Mouse (Mus musculus) embryonic facial prominence, embryonic 14.5 days (tissue): ENCODE data around the gene Nhlh1. TPM values are rescaled to one million over a fixed set of nuclear protein-coding genes. Genes with fewer than 3 reads are reported as not detected.

Experiments
- ATAC-seq: fragments of 200-750 bp; cut with Nextera tagmentation; 2 replicates; pipeline ENCODE4 v1.8.0; 2017; ENCODE audit warnings: low read depth, moderate number of reproducible peaks, moderate TSS enrichment
- DNase-seq: peaks from one replicate; pipeline ENCODE4 v3.0.0-alpha.2; 2015; ENCODE audit warnings: low spot score
- H3K27ac ChIP-seq: fragments of 300-500 bp; sonication (generic); replicated peaks from 2 replicates; pipeline ENCODE4 v1.5.1; 2014; ENCODE audit warnings: low read depth, mild to moderate bottlenecking, low read length, moderate library complexity
- H3K27me3 ChIP-seq: fragments of 300-500 bp; sonication (generic); replicated peaks from 2 replicates; pipeline ENCODE4 v1.6.1; 2014; ENCODE audit warnings: low read length; ENCODE audit not compliant: control insufficient read depth, insufficient read depth
- H3K36me3 ChIP-seq: fragments of 300-500 bp; sonication (generic); 2 replicates; pipeline ENCODE4 v1.6.1; 2014; ENCODE audit warnings: low read length, mixed read lengths; ENCODE audit not compliant: control insufficient read depth, insufficient read depth
- H3K4me1 ChIP-seq: fragments of 300-500 bp; sonication (generic); 2 replicates; pipeline ENCODE4 v1.6.1; 2014; ENCODE audit warnings: antibody characterized with exemption, low read length; ENCODE audit not compliant: control insufficient read depth, insufficient read depth
- H3K4me2 ChIP-seq: fragments of 300-500 bp; sonication (generic); 2 replicates; pipeline ENCODE4 v1.6.1; 2014; ENCODE audit warnings: low read depth, mild to moderate bottlenecking, low read length, moderate library complexity, mixed read lengths
- H3K4me3 ChIP-seq: fragments of 300-500 bp; sonication (generic); 2 replicates; pipeline ENCODE4 v1.5.1; 2014; ENCODE audit warnings: low read depth, mild to moderate bottlenecking, low read length
- H3K9ac ChIP-seq: fragments of 300-500 bp; sonication (generic); 2 replicates; pipeline ENCODE4 v1.6.1; 2014; ENCODE audit warnings: low read depth, mild to moderate bottlenecking, low read length, moderate library complexity, mixed read lengths
- H3K9me3 ChIP-seq: fragments of 300-500 bp; sonication (generic); 2 replicates; pipeline ENCODE4 v1.6.1; 2016; ENCODE audit warnings: low read length; ENCODE audit not compliant: control insufficient read depth
- WGBS: fragments of 180-500 bp; shearing (Covaris S2); extraction: QIAGEN DNeasy Blood & Tissue Kit; methylation state at CpG from one replicate; pipeline ENCODE4 v1.1.7; 2014; 5-methylcytosine and 5-hydroxymethylcytosine counted together
- polyA plus RNA-seq: library from polyadenylated mRNA; unstranded; fragments of >200 nt; fragmentation: Nextera tagmentation; extraction: Ambion mirVana; gene quantifications from 2 replicates; pipeline ENCODE4 v1.2.1, GENCODE M21; 2014

Gene Nhlh1
- polyA plus RNA-seq, 1 experiment from 2014 or later = 1.9 TPM

GRCm38 (mm10) chr1:172082101-172082898 is 24.9 kb upstream of the Nhlh1 start, which contains the start of the genes Copa and Ncstn:
TSS of gene Copa (plus strand) at chr1:172082529.
TSS of gene Ncstn (minus strand) at chr1:172082795.
- ATAC-seq (peak; percentile 99), DNase-seq (peak; percentile 98)
- H3K27ac ChIP-seq = peak within 1 kb of the TSS; percentile 84

GRCm38 (mm10) chr1:172077981-172078380 is 20.6 kb upstream of the Nhlh1 start:
- Histone ChIP-seq H3K9me3 (no peaks in the 10 kb centered on the region), H3K27ac (no peak overlapping the region), H3K36me3 (peaks cover 70% of the 10 kb centered on the region), H3K4me2 (no peak overlapping the region), H3K4me1 (no peaks in the 10 kb centered on the region), H3K9ac (no peak overlapping the region), H3K27me3 (no peaks in the 10 kb centered on the region), H3K4me3 (no peak overlapping the region)
- DNase-seq (no peak), ATAC-seq (no peak)
- WGBS = 77% methylated on average over 5 of the region's 5 CpGs

More at GRCm38 (mm10) chr1:172082101-172082898, 24.9 kb upstream of the Nhlh1 start, which contains the start of the genes Copa and Ncstn:
- Histone ChIP-seq H3K4me2 (peak within 1 kb of the TSS; percentile 67), H3K4me3 (peak within 1 kb of the TSS; percentile 55), H3K9ac (peak within 1 kb of the TSS; percentile 85), H3K4me1 (peaks cover 13% of the 10 kb centered on the region), H3K36me3 (peaks cover 29% of the 10 kb centered on the region), H3K27me3 (no peaks in the 10 kb centered on the region), H3K9me3 (no peaks in the 10 kb centered on the region)
- under 1% methylated on average over 32 of the region's 40 CpGs for WGBS

DNA sequence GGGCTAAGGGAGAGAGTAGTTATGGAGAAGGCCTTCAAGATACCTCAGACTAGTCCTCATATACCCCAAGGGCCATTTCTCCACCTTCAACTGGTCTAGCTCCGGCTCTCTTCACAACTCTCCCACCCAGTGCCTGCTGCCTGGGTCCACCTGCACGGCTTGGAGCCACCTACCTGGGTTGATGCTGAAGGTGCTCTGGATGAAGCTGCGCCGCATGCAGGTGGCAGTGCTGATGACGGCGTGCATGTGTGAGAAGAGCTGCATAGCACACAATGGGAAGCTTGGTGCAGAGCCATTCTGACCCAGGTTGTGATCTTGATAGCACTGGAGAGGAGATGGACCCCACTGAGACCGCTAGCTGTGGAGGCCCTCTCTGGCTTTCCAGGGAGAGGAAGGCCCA is 15.2 kb upstream of the Nhlh1 start:
- Histone ChIP-seq H3K9me3 (no peaks in the 10 kb centered on the region), H3K4me3 (no peak overlapping the region), H3K27me3 (no peaks in the 10 kb centered on the region), H3K4me2 (no peak overlapping the region), H3K27ac (no peak overlapping the region), H3K4me1 (no peaks in the 10 kb centered on the region), H3K36me3 (peaks cover 95% of the 10 kb centered on the region), H3K9ac (no peak overlapping the region)
- ATAC-seq (no peak), DNase-seq (no peak)
- WGBS = 94% methylated on average over 7 of the region's 7 CpGs

- peak; percentile 24 for DNase-seq
- WGBS = 62% methylated on average over 4 of the region's 4 CpGs
These were observed 14.2 kb upstream of the Nhlh1 start for GRCm38 (mm10) chr1:172071556-172071955.

GRCm38 (mm10) chr1:172070227-172070626 is 12.9 kb upstream of the Nhlh1 start:
- H3K9ac ChIP-seq = no peak overlapping the region
- H3K27me3 ChIP-seq = no peaks in the 10 kb centered on the region
- H3K4me2 ChIP-seq = no peak overlapping the region
- DNase-seq (no peak), ATAC-seq (no peak)
- no peak overlapping the region for H3K27ac ChIP-seq
- H3K9me3 ChIP-seq = no peaks in the 10 kb centered on the region
- WGBS = 54% methylated on average over 5 of the region's 6 CpGs
- no peak overlapping the region for H3K4me3 ChIP-seq
- H3K36me3 ChIP-seq = peaks cover 99% of the 10 kb centered on the region
- H3K4me1 ChIP-seq = no peaks in the 10 kb centered on the region

More at GRCm38 (mm10) chr1:172071556-172071955, 14.2 kb upstream of the Nhlh1 start:
- Histone ChIP-seq H3K27me3 (no peaks in the 10 kb centered on the region), H3K4me2 (no peak overlapping the region), H3K36me3 (peaks cover 99% of the 10 kb centered on the region), H3K4me3 (no peak overlapping the region), H3K9ac (no peak overlapping the region), H3K27ac (no peak overlapping the region), H3K9me3 (no peaks in the 10 kb centered on the region), H3K4me1 (no peaks in the 10 kb centered on the region)
- peak; percentile 56; the same call in 1 of the 2 replicates for ATAC-seq

DNA sequence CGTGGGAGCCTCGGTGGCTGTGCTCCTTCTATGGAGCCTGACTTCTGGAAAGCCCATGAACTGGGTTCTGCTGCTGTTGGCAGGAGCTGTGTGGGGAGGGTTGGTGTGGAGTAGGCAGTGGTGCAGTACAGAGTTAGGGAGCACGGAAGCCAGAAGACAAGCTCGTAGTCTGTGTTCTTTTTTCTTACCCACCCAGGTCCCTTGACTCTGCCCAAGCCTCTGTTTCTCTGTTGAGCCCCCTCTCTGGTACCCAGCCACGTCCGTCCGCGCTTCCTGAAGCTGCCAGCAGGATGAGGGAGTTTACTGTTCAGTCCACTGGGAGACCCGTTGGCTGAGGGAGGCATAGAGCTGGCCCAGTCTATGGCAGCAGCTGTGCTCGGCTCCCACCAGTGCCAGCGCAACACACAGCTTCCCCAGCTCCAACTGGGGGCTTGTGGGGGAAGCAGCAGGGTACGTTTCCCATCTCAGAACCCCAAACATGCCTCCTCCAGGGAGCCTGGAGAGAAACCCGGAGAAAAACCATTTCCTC is 7.3 kb upstream of the Nhlh1 start:
- Histone ChIP-seq H3K9me3 (no peaks in the 10 kb centered on the region), H3K4me2 (no peak overlapping the region), H3K9ac (no peak overlapping the region), H3K4me1 (no peaks in the 10 kb centered on the region), H3K4me3 (no peak overlapping the region), H3K36me3 (peaks cover 59% of the 10 kb centered on the region), H3K27me3 (no peaks in the 10 kb centered on the region), H3K27ac (0 out of 2 replicates have a peak overlapping the region, but pooled peaks have one; percentile 3)
- WGBS = 62% methylated on average over 13 of the region's 13 CpGs
- DNase-seq = no peak
- no peak for ATAC-seq

DNA sequence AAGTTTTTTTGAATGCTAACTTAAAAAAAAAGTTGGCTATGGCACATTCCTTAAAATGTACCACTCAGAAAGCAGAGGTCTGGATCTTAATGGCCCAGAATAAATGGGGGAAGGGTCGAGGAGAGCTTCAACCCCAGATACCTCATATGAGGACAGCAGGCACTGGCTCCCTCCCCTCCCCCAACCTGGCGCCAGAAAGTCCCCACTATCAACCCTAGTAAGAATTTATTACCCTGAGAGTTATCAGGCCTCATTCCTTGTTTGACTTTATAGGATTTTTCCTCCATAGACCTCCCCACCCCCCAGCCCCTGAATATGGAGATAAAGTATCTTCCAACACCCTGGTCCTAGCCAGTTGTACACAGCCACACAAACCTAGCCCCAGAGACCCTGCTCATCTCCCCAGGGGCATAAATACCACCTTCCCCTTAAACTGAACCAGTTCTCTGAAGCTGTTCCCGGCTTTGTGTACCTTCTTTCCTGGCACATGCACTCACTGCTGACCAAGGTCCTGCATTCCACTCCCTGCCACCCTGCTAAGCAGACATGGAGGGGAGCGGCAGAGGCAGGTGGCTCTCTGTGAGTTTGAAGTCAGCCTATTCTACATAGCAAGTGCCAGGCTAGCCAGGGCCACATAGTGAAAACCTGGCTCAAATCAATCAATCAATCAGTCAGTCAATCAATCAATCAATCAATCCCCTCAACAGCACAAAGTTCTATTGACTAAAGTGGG is 6.1 kb upstream of the Nhlh1 start:
- ATAC-seq (no peak), DNase-seq (no peak)
- H3K4me3 ChIP-seq = no peak overlapping the region
- H3K9ac ChIP-seq = no peak overlapping the region
- H3K4me1 ChIP-seq = no peaks in the 10 kb centered on the region
- no peak overlapping the region for H3K27ac ChIP-seq
- H3K27me3 ChIP-seq = no peaks in the 10 kb centered on the region
- 60% methylated on average over 4 of the region's 4 CpGs for WGBS
- no peaks in the 10 kb centered on the region for H3K9me3 ChIP-seq
- peaks cover 47% of the 10 kb centered on the region for H3K36me3 ChIP-seq
- H3K4me2 ChIP-seq = no peak overlapping the region

DNA sequence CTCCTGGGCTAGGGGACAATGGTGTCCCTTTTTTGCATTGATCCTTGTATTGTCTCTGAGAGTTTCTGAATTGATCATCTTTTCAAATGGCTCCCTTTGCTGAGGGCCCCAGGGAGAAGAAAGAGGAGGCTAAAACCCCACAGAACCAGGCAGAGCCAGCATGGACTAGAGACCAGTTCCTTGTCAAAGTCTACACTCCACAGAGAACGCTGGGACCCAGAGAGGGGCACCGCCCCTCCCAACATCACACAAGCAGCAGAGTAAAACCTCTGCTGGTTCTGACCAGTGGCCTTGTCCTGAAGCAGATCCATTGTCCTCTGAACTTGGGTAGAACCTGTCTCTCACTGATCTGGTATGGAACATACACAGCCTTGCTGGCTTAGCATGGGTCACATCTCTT is 4.7 kb upstream of the Nhlh1 start:
- DNase-seq = no peak
- H3K4me3 ChIP-seq = no peak overlapping the region
- WGBS = 86% methylated on average over 2 of the region's 2 CpGs

More for the DNA sequence above, 4.7 kb upstream of the Nhlh1 start:
- Histone ChIP-seq H3K27me3 (no peaks in the 10 kb centered on the region), H3K9ac (no peak overlapping the region), H3K4me1 (0 out of 2 replicates have a peak, but pooled peaks cover 9% of the 10 kb centered on the region), H3K27ac (no peak overlapping the region), H3K4me2 (no peak overlapping the region), H3K9me3 (no peaks in the 10 kb centered on the region), H3K36me3 (peaks cover 33% of the 10 kb centered on the region)
- ATAC-seq = no peak
